Mouse (Mus musculus): Measurements from ENCODE around the gene Gbe1. TPM values are rescaled to one million over a fixed set of nuclear protein-coding genes. Genes with fewer than 3 reads are reported as not detected.

Gene Gbe1
- 66.0 and 68.8 TPM in 2 replicates for polyA plus RNA-seq (2014; fragmentation: Nextera tagmentation; extraction: Ambion mirVana)

DNA sequence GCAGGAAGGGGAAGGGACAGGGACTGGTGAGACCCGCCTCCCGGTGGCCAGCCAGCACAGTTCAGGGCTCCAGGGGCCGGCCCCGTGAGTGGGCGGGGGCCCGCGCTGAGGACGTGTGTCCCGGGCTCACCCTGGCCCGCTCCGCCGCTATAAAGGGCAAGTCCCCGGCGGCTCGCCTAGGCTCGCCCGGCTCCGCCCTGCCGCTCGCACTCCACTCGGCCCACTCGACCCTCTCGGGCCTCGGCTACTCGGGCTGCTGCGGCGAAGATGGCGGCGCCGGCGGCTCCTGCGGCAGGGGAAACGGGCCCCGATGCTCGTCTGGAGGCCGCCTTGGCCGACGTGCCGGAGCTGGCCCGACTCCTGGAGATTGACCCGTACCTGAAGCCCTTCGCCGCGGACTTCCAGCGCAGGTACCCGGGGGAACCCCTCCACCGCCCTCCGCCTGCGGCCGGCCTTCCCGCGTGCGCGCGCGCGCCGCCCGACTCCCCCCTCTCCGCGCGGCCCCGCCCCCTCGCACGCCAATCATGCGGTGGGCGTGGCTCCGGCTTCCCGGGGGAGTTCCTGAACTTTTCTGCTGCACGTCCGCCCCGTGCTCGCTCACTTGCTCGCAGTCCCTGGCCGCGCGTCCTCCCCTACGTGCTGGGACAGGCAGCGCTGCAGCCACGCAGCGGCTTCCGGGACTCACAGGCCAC, at the start of gene Gbe1:
Gene Gbe1, plus strand, starts transcription at position 64 of the 692 bp plus-strand sequence.
- under 1% methylated on average over 82 of the region's 82 CpGs for whole genome bisulfite sequencing
- Histone ChIP-seq H3K4me3 (ENCODE audit: control insufficient read depth in 1 of 2, insufficient read depth in 1 of 2, low read depth in 1 of 2, low read length in 2 of 2) (peak within 1 kb of the TSS; percentile 58 to 73), H3K4me1 (ENCODE audit: control insufficient read depth in 2 of 2, insufficient read depth in 2 of 2, low read length in 2 of 2) (no peaks in the 10 kb centered on the region), H3K36me3 (ENCODE audit: control insufficient read depth, insufficient read depth, low read length) (no peaks in the 10 kb centered on the region), H3K27ac (replicated peaks in 1 of 2; ENCODE audit: control insufficient read depth in 1 of 2, insufficient read depth in 1 of 2, low read depth in 2 of 2, low read length in 2 of 2) (peak within 1 kb of the TSS; percentile 98 to 99), H3K9me3 (ENCODE audit: control insufficient read depth, low read length) (no peaks in the 10 kb centered on the region), H3K27me3 (ENCODE audit: control insufficient read depth, insufficient read depth, low read length) (no peaks in the 10 kb centered on the region), H3K9ac (ENCODE audit: low read length) (peak within 1 kb of the TSS; percentile 91), H3K4me2 (ENCODE audit: low read length) (peak within 1 kb of the TSS; percentile 66)
- peak; percentile 98 for ATAC-seq (ENCODE audit: insufficient number of reproducible peaks, insufficient read depth, low FRiP score, low read depth)

DNA sequence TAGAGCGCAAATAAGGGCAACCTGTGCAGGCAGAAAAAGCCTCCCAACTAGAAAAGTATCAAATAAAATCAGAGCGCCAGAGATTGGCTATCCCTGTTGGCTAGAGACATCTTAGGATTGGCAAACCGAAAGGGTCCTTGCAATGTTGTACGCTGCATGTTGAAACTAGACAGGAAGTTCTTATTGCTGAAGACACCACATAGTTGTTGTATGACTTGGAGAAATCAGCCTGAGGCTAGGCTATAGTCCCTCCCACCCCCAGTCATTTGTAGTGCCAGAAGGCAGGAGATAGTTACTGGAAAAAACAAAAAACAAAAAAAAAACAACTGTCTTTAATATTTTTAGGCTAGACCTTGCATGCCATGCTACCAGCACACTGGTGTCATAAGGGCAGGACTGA, 3.1 kb upstream of the Gbe1 start:
- ATAC-seq (ENCODE audit: insufficient number of reproducible peaks, insufficient read depth, low FRiP score, low read depth): no peak
- 87% methylated on average over 4 of the region's 4 CpGs for WGBS
- H3K4me1 ChIP-seq (ENCODE audit: control insufficient read depth in 2 of 2, insufficient read depth in 2 of 2, low read length in 2 of 2): no peaks in the 10 kb centered on the region
- no peak overlapping the region for H3K9ac ChIP-seq (ENCODE audit: low read length)
- no peaks in the 10 kb centered on the region for H3K36me3 ChIP-seq (ENCODE audit: control insufficient read depth, insufficient read depth, low read length)
- no peak overlapping the region for H3K4me2 ChIP-seq (ENCODE audit: low read length)
- H3K27me3 ChIP-seq (ENCODE audit: control insufficient read depth, insufficient read depth, low read length): no peaks in the 10 kb centered on the region
- no peaks in the 10 kb centered on the region for H3K9me3 ChIP-seq (ENCODE audit: control insufficient read depth, low read length)
- no peak overlapping the region for H3K27ac ChIP-seq (replicated peaks in 1 of 2; ENCODE audit: control insufficient read depth in 1 of 2, insufficient read depth in 1 of 2, low read depth in 2 of 2, low read length in 2 of 2)
- no peak overlapping the region for H3K4me3 ChIP-seq (ENCODE audit: control insufficient read depth in 1 of 2, insufficient read depth in 1 of 2, low read depth in 1 of 2, low read length in 2 of 2)

DNA sequence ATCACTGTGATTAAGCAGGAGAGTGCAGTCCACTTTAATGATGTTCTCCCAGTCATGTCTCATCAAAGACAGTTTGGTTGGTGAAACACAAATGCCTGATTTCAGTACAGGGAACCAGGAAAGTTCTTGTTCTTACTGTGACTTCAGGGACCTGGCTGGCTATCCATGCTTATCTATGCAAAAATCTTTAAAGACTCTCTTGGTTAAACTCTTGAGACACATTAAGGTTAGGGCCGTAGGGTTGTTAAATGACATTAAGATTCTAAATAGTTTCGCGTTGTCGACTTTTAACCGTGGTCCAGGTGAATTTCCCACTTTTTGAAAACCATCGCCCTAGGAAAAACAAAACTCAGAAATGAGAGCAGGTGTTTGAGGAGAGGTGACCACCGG, 258 bp upstream of the Gbe1 start:
- WGBS: 4% methylated on average over 7 of the region's 7 CpGs
- ATAC-seq (ENCODE audit: insufficient number of reproducible peaks, insufficient read depth, low FRiP score, low read depth): no peak

DNA sequence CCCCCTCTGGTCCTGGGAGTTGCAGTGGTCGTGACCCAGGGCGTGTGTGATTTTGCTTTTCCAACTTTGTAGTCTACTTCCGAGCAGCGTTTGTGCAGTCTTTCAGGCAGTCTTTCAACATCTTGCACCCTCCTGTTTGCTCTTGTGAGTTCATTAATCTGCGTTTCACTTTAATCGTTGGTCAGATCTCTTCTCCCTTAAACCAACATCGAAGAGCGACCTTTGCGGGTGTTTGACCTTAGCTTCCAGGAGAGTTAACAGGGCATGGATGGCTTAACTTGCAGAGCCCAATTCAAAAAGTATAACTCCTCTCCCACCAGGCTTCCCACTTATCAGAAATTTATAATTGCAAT, 805 bp downstream of the Gbe1 start:
- Histone ChIP-seq H3K27ac (replicated peaks in 1 of 2; ENCODE audit: control insufficient read depth in 1 of 2, insufficient read depth in 1 of 2, low read depth in 2 of 2, low read length in 2 of 2) (peak overlapping the region; percentile 98 to 99), H3K27me3 (ENCODE audit: control insufficient read depth, insufficient read depth, low read length) (no peaks in the 10 kb centered on the region), H3K9ac (ENCODE audit: low read length) (peak overlapping the region; percentile 91), H3K4me3 (ENCODE audit: control insufficient read depth in 1 of 2, insufficient read depth in 1 of 2, low read depth in 1 of 2, low read length in 2 of 2) (peak overlapping the region; percentile 58 to 73), H3K4me1 (ENCODE audit: control insufficient read depth in 2 of 2, insufficient read depth in 2 of 2, low read length in 2 of 2) (no peaks in the 10 kb centered on the region), H3K36me3 (ENCODE audit: control insufficient read depth, insufficient read depth, low read length) (no peaks in the 10 kb centered on the region), H3K9me3 (ENCODE audit: control insufficient read depth, low read length) (no peaks in the 10 kb centered on the region), H3K4me2 (ENCODE audit: low read length) (peak overlapping the region; percentile 66)
- WGBS: under 1% methylated on average over 9 of the region's 9 CpGs
- ATAC-seq (ENCODE audit: insufficient number of reproducible peaks, insufficient read depth, low FRiP score, low read depth): no peak

More for the DNA sequence above, 258 bp upstream of the Gbe1 start:
- no peaks in the 10 kb centered on the region for H3K9me3 ChIP-seq (ENCODE audit: control insufficient read depth, low read length)
- peak overlapping the region; percentile 66 for H3K4me2 ChIP-seq (ENCODE audit: low read length)
- no peaks in the 10 kb centered on the region for H3K36me3 ChIP-seq (ENCODE audit: control insufficient read depth, insufficient read depth, low read length)
- peak overlapping the region; percentile 81 to 98 for H3K27ac ChIP-seq (replicated peaks in 1 of 2; ENCODE audit: control insufficient read depth in 1 of 2, insufficient read depth in 1 of 2, low read depth in 2 of 2, low read length in 2 of 2)
- peak overlapping the region; percentile 91 for H3K9ac ChIP-seq (ENCODE audit: low read length)
- no peaks in the 10 kb centered on the region for H3K27me3 ChIP-seq (ENCODE audit: control insufficient read depth, insufficient read depth, low read length)
- H3K4me3 ChIP-seq (ENCODE audit: control insufficient read depth in 1 of 2, insufficient read depth in 1 of 2, low read depth in 1 of 2, low read length in 2 of 2): peak overlapping the region; percentile 58 to 73
- no peaks in the 10 kb centered on the region for H3K4me1 ChIP-seq (ENCODE audit: control insufficient read depth in 2 of 2, insufficient read depth in 2 of 2, low read length in 2 of 2)

DNA sequence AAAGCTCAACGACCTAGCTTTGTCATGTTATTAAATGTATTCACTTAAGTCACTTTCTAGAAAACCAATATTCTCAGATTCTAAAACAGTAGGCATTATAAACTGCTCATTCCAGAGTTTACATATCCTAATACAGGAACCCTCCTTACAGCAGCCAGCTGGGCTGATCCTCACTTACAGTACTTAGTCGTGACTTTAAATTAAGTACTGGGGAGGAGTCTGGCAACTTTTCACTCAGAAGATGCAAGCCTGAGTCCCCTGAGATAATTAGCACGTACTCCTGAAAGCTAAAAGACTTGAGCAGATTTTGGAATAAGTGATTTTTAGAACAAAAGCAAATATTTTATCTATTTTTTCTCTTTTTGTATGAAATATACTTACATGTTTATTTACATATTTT, 1.5 kb downstream of the Gbe1 start:
- WGBS: 29% methylated on average over 3 of the region's 3 CpGs
- Histone ChIP-seq H3K9ac (ENCODE audit: low read length) (peak overlapping the region; percentile 91), H3K4me3 (ENCODE audit: control insufficient read depth in 1 of 2, insufficient read depth in 1 of 2, low read depth in 1 of 2, low read length in 2 of 2) (peak overlapping the region in 1 of 2 experiments; percentile 73; a peak in 2 of 4 replicates), H3K4me1 (ENCODE audit: control insufficient read depth in 2 of 2, insufficient read depth in 2 of 2, low read length in 2 of 2) (no peaks in the 10 kb centered on the region), H3K27me3 (ENCODE audit: control insufficient read depth, insufficient read depth, low read length) (no peaks in the 10 kb centered on the region), H3K36me3 (ENCODE audit: control insufficient read depth, insufficient read depth, low read length) (no peaks in the 10 kb centered on the region), H3K9me3 (ENCODE audit: control insufficient read depth, low read length) (no peaks in the 10 kb centered on the region), H3K27ac (replicated peaks in 1 of 2; ENCODE audit: control insufficient read depth in 1 of 2, insufficient read depth in 1 of 2, low read depth in 2 of 2, low read length in 2 of 2) (peak overlapping the region in 1 of 2 experiments; percentile 98; a peak in 3 of 4 replicates), H3K4me2 (ENCODE audit: low read length) (peak overlapping the region; percentile 66)
- ATAC-seq (ENCODE audit: insufficient number of reproducible peaks, insufficient read depth, low FRiP score, low read depth): no peak

DNA sequence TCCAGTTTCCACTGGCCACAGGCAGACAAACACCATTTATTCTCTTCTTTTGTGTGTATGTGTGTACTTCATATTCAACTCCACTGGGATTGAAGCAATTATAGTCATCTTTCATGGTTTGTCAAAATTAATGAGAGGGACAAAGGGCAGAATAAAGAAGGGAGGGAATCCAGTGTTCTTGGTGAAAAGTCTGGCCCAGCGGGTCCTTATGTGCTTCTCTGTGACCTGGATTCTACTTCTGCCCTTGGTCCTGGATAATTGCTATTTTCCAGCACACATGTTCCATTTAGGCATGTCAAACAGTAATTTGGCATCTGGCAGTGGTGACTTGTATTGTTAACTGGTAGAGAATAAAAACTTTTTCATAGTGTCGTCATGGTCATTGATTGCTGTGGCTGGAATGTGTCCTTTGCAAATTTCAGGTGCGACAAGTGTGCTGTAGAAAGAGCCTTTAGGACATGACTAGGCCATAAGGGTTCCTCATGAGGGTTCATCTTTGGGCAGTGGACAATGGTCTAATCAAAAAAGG, 2.2 kb downstream of the Gbe1 start:
- ATAC-seq (ENCODE audit: insufficient number of reproducible peaks, insufficient read depth, low FRiP score, low read depth): no peak
- Histone ChIP-seq H3K9ac (ENCODE audit: low read length) (no peak overlapping the region), H3K9me3 (ENCODE audit: control insufficient read depth, low read length) (no peaks in the 10 kb centered on the region), H3K27me3 (ENCODE audit: control insufficient read depth, insufficient read depth, low read length) (no peaks in the 10 kb centered on the region), H3K27ac (replicated peaks in 1 of 2; ENCODE audit: control insufficient read depth in 1 of 2, insufficient read depth in 1 of 2, low read depth in 2 of 2, low read length in 2 of 2) (no peak overlapping the region), H3K4me1 (ENCODE audit: control insufficient read depth in 2 of 2, insufficient read depth in 2 of 2, low read length in 2 of 2) (0 out of 4 replicates have a peak, but pooled peaks cover 0 to 2% of the 10 kb centered on the region in 2 experiments), H3K36me3 (ENCODE audit: control insufficient read depth, insufficient read depth, low read length) (no peaks in the 10 kb centered on the region), H3K4me3 (ENCODE audit: control insufficient read depth in 1 of 2, insufficient read depth in 1 of 2, low read depth in 1 of 2, low read length in 2 of 2) (no peak overlapping the region), H3K4me2 (ENCODE audit: low read length) (0 out of 2 replicates have a peak overlapping the region, but pooled peaks have one; percentile 4)
- 90% methylated on average over 3 of the region's 3 CpGs for WGBS

DNA sequence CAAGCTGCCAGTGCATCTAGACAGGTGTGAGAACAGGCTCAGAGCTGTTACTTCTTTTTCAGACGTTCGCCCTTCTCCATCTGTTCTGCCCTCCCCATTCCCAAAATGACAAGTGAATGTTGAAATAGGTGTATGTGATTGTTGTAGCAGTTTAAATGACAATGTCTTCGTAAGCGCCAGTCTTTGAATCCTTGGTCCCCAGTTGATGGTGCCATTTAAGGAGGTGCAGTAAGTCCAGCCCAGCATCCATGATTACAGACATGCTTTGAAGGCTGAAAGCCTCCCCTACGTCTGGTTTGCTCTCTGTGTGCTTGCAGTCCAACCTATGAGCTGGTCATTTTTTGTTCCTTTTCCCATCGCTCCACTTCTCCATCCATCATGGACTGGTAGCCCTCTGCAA, 5.6 kb downstream of the Gbe1 start:
- Histone ChIP-seq H3K4me1 (ENCODE audit: control insufficient read depth in 2 of 2, insufficient read depth in 2 of 2, low read length in 2 of 2) (0 out of 4 replicates have a peak, but pooled peaks cover 0 to 2% of the 10 kb centered on the region in 2 experiments), H3K9ac (ENCODE audit: low read length) (no peak overlapping the region), H3K9me3 (ENCODE audit: control insufficient read depth, low read length) (no peaks in the 10 kb centered on the region), H3K4me3 (ENCODE audit: control insufficient read depth in 1 of 2, insufficient read depth in 1 of 2, low read depth in 1 of 2, low read length in 2 of 2) (no peak overlapping the region), H3K36me3 (ENCODE audit: control insufficient read depth, insufficient read depth, low read length) (no peaks in the 10 kb centered on the region), H3K27ac (replicated peaks in 1 of 2; ENCODE audit: control insufficient read depth in 1 of 2, insufficient read depth in 1 of 2, low read depth in 2 of 2, low read length in 2 of 2) (peak overlapping the region; percentile 12 to 92; a peak in 1 of 4 replicates), H3K27me3 (ENCODE audit: control insufficient read depth, insufficient read depth, low read length) (no peaks in the 10 kb centered on the region), H3K4me2 (ENCODE audit: low read length) (no peak overlapping the region)
- ATAC-seq (ENCODE audit: insufficient number of reproducible peaks, insufficient read depth, low FRiP score, low read depth): no peak
- WGBS: 86% methylated on average over 6 of the region's 6 CpGs
